Mouse (Mus musculus): ENCODE data around the gene Npas1. TPM values are rescaled to one million over a fixed set of nuclear protein-coding genes. Genes with fewer than 3 reads are reported as not detected.

Npas1 gene
- polyA plus RNA-seq (2012; ENCODE audit: insufficient read depth, insufficient read length, low replicate concordance, missing spikeins): not detected in 2 replicates

DNA sequence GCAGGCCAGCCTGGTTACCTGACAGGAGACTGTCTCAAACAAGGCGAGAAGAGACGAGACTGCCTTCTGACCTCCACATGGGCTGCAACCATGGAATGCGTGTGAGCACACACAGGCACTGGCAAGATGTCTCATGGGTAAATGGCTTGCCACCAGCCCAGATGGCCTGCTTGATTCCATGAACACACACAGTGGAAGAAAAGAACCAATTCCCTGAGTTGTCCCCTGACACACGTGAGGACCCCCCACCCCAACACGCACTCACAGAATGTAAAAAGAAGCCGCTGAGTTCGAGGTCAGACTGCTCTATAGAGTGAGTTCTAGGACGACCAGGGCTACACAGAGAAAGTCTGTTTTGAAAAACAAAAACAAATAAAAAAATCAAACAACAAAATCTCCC, at the start of gene Npas1:
Gene Npas1 (minus strand): TSS at position 101 of the 400 bp plus-strand sequence.
- Histone ChIP-seq H3K27ac (ENCODE audit: insufficient read depth, low read depth, low read length) (no peak within 1 kb of the TSS), H3K4me1 (ENCODE audit: control insufficient read depth, insufficient read depth, low read length) (peaks cover 17% of the 10 kb centered on the region), H3K4me3 (ENCODE audit: insufficient read depth, low read depth, low read length) (no peak within 1 kb of the TSS)
- TF ChIP-seq POLR2A (IDR thresholded peaks at IDR 0.05; ENCODE audit: insufficient read depth, low read depth, low read length) (no peak), CTCF (IDR thresholded peaks at IDR 0.05; ENCODE audit: insufficient read depth, low read depth, low read length) (no peak)
- 96% methylated on average over 8 of the region's 8 CpGs for WGBS

DNA sequence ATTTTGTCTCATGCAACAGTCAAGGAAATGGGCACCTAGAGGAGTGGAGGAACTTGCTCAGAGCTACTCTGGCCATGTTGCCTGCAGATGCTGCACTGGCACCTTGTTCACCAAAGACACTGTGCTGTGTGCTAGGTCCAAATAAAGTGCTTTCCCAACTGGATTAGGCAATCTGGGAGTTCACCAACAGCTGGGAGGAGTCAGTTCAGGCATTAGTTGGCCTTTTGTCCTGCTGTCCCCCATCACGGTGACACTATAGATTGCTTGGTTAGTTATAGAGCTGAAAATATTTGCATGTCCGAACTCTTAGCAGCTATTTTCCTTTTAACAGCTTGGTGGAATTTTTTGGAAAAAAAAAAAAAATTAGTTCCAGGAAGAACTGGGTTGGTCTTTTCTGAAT, 48.5 kb upstream of the Npas1 start:
- no peak overlapping the region for H3K4me3 ChIP-seq (ENCODE audit: insufficient read depth, low read depth, low read length)
- H3K27ac ChIP-seq (ENCODE audit: insufficient read depth, low read depth, low read length): no peak overlapping the region
- 83% methylated on average over 2 of the region's 2 CpGs for WGBS
- H3K4me1 ChIP-seq (ENCODE audit: control insufficient read depth, insufficient read depth, low read length): no peaks in the 10 kb centered on the region; the same call in 1 of the 2 replicates
- TF ChIP-seq CTCF (IDR thresholded peaks at IDR 0.05; ENCODE audit: insufficient read depth, low read depth, low read length) (no peak), POLR2A (IDR thresholded peaks at IDR 0.05; ENCODE audit: insufficient read depth, low read depth, low read length) (no peak)

DNA sequence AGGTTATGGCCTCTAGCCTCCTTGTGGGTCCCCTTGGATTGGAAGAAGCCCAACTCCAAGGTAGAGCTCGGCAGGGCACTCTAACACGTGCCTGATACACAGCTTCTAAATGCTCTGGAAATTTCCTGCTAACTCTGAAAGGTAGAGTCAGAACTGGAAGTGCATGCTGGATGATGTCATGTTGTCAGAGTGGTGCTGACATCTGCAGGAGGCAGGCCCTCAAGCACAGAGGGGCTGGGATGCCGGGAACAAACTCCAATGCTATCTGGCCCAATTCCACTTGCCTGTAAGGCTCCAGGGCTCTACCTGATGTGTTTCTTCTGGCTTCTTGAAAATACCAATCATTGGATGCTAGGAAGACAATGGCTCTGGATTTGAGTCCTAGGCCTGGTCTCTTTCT, 47.9 kb upstream of the Npas1 start:
- WGBS: 83% methylated on average over 3 of the region's 3 CpGs

DNA sequence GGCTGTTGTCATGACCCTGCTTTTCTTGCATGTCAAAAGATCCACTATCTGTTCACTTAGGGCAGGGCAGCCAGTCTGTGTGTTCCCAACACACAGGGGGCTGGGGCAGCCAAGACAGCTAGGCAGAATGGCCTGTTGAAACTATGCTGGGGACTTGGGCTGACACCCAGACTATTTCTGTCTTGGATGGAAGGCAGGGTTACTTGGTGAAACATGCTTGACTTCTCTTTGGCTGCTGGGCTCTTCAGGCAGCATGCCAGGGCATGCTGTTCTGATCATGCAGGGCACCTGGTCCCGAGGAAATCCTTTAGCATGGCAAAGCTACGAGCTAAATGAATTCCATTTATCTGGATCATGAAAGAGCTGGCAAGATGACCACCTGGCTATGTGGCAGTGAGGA, 46.8 kb upstream of the Npas1 start:
- H3K27ac ChIP-seq (ENCODE audit: insufficient read depth, low read depth, low read length): no peak overlapping the region
- WGBS: 47% methylated on average over 2 of the region's 2 CpGs
- no peak overlapping the region for H3K4me3 ChIP-seq (ENCODE audit: insufficient read depth, low read depth, low read length)
- no peaks in the 10 kb centered on the region; the same call in 1 of the 2 replicates for H3K4me1 ChIP-seq (ENCODE audit: control insufficient read depth, insufficient read depth, low read length)
- TF ChIP-seq CTCF (IDR thresholded peaks at IDR 0.05; ENCODE audit: insufficient read depth, low read depth, low read length) (no peak), POLR2A (IDR thresholded peaks at IDR 0.05; ENCODE audit: insufficient read depth, low read depth, low read length) (no peak)

More for the DNA sequence above, 47.9 kb upstream of the Npas1 start:
- Histone ChIP-seq H3K27ac (ENCODE audit: insufficient read depth, low read depth, low read length) (no peak overlapping the region), H3K4me1 (ENCODE audit: control insufficient read depth, insufficient read depth, low read length) (no peaks in the 10 kb centered on the region; the same call in 1 of the 2 replicates), H3K4me3 (ENCODE audit: insufficient read depth, low read depth, low read length) (no peak overlapping the region)
- TF ChIP-seq POLR2A (IDR thresholded peaks at IDR 0.05; ENCODE audit: insufficient read depth, low read depth, low read length) (no peak), CTCF (IDR thresholded peaks at IDR 0.05; ENCODE audit: insufficient read depth, low read depth, low read length) (no peak)

DNA sequence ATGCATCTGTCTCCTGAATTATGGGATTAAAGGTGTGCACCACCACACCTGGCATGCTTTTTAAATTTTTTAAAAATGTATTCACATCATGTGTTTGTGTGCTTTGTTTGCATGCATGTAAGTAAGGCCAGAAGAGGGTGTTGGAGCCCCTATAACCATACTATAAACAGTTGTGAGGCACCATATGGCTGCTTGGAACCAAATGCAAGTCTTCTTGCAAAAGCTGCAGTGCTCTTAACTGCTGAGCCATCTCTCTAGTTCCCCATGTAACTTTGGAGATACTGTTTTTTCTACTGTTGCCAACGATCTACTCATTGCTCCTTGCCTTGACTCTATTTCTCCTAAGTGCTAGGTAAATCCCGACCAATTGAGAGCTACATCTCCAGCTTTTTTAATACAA, 41.8 kb upstream of the Npas1 start:
- no peak overlapping the region for H3K4me3 ChIP-seq (ENCODE audit: insufficient read depth, low read depth, low read length)
- WGBS: 94% methylated on average over 2 of the region's 2 CpGs
- peaks cover 2% of the 10 kb centered on the region; the same call in 1 of the 2 replicates for H3K4me1 ChIP-seq (ENCODE audit: control insufficient read depth, insufficient read depth, low read length)
- no peak overlapping the region for H3K27ac ChIP-seq (ENCODE audit: insufficient read depth, low read depth, low read length)
- TF ChIP-seq POLR2A (IDR thresholded peaks at IDR 0.05; ENCODE audit: insufficient read depth, low read depth, low read length) (no peak), CTCF (IDR thresholded peaks at IDR 0.05; ENCODE audit: insufficient read depth, low read depth, low read length) (no peak)

DNA sequence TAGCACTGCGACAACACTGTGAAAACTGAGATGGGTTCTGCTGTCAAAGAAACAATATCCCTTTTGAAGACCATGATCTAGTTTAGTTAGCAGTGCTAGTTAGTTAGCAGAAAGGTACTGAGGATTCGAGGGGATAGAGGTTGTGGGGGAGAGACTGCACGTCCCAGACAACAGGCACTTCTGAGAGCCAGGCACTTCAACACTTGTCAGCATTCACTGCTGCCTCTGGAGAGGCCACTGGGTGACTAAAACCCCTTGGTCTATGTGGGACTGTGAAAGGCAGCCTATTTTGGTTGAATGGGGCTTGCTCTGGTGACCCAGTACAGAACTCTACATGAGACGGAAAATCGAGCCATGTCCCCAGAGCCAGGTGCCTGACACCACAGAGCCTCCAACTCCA, 39.7 kb upstream of the Npas1 start:
- no peak overlapping the region for H3K27ac ChIP-seq (ENCODE audit: insufficient read depth, low read depth, low read length)
- peaks cover 2% of the 10 kb centered on the region; the same call in 1 of the 2 replicates for H3K4me1 ChIP-seq (ENCODE audit: control insufficient read depth, insufficient read depth, low read length)
- TF ChIP-seq CTCF (IDR thresholded peaks at IDR 0.05; ENCODE audit: insufficient read depth, low read depth, low read length) (no peak), POLR2A (IDR thresholded peaks at IDR 0.05; ENCODE audit: insufficient read depth, low read depth, low read length) (no peak)
- no peak overlapping the region for H3K4me3 ChIP-seq (ENCODE audit: insufficient read depth, low read depth, low read length)
- WGBS: 90% methylated on average over 5 of the region's 5 CpGs

DNA sequence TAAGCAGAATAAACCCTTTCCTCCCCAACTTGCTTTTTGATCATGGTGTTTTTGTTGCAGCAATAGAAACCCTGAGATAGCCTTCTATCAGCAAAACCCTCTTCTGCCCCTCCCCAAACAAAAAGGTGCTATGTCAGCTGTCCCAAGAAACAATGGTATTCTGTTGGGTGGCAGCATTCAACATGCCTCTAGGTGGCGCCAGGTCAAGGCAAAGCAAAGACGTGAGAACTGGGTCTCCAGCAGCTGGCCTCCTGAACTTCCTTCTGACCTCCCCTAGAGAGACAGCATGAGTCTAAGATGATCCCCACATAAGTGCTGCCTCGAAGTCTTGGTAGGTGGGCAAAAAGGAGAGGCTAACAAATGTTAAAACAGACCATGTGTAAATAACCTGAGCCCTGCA, 29.8 kb upstream of the Npas1 start:
- H3K27ac ChIP-seq (ENCODE audit: insufficient read depth, low read depth, low read length): no peak overlapping the region
- WGBS: 19% methylated on average over 3 of the region's 3 CpGs

DNA sequence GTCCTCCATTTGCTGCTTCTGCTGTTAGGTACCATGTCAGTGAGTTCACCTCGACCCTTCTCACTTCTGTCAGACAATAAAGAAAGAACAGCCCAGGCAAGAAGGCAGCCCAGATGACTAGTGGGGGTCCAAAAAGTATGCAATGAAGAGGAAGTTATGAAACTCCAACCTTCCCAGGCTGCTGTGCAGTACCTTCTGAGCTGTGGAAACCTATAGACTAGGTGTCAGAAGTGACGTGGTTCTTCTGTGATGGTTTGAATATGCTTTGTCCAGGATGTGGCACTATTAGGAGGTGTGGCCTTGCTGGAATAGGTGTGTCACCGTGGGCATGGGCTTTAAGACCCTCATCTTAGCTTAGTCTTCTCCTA, 27.7 kb upstream of the Npas1 start:
- TF ChIP-seq CTCF (IDR thresholded peaks at IDR 0.05; ENCODE audit: insufficient read depth, low read depth, low read length) (no peak), POLR2A (IDR thresholded peaks at IDR 0.05; ENCODE audit: insufficient read depth, low read depth, low read length) (no peak)
- no peak overlapping the region for H3K4me3 ChIP-seq (ENCODE audit: insufficient read depth, low read depth, low read length)
- no peaks in the 10 kb centered on the region for H3K4me1 ChIP-seq (ENCODE audit: control insufficient read depth, insufficient read depth, low read length)
- WGBS: 90% methylated on average over 3 of the region's 3 CpGs
- no peak overlapping the region for H3K27ac ChIP-seq (ENCODE audit: insufficient read depth, low read depth, low read length)

More for the DNA sequence above, 29.8 kb upstream of the Npas1 start:
- Histone ChIP-seq H3K4me3 (ENCODE audit: insufficient read depth, low read depth, low read length) (no peak overlapping the region), H3K4me1 (ENCODE audit: control insufficient read depth, insufficient read depth, low read length) (no peaks in the 10 kb centered on the region)
- TF ChIP-seq POLR2A (IDR thresholded peaks at IDR 0.05; ENCODE audit: insufficient read depth, low read depth, low read length) (no peak), CTCF (IDR thresholded peaks at IDR 0.05; ENCODE audit: insufficient read depth, low read depth, low read length) (0 out of 2 replicates have a peak, but pooled peaks have one; percentile 28)

DNA sequence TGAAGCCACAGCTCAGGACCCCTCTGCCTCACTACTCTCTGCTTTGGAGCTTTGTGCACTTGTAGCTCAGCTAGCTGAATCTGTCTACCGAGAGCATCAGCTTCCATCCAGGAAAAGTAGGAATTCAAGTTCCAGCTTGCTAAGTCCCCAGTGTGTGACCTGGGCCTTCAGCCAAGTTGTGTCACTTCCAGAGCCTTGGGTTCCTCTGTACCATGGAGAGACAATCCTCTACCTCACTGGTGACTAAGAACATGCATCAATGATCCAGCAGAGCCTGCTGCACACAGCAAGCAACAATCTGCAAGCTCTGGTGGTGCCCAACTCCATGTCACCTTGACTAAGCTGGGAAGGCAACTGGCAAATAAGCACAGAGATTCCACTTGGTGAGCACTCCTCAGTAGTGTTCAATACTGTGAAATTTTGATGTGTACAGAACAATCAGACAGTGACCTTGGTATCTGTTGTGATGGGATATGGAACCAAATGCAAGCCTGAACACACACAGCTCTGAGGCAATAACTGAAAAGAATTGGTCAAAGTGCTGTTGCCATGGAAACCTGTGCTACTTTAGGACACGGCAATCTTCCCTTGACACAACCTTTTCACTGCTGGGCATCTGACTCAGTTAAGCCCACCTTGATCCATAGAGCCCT, 27.2 kb upstream of the Npas1 start:
- no peak overlapping the region for H3K4me3 ChIP-seq (ENCODE audit: insufficient read depth, low read depth, low read length)
- H3K4me1 ChIP-seq (ENCODE audit: control insufficient read depth, insufficient read depth, low read length): no peaks in the 10 kb centered on the region
- no peak overlapping the region for H3K27ac ChIP-seq (ENCODE audit: insufficient read depth, low read depth, low read length)
- 28% methylated on average over 2 of the region's 2 CpGs for WGBS
- TF ChIP-seq CTCF (IDR thresholded peaks at IDR 0.05; ENCODE audit: insufficient read depth, low read depth, low read length): no peak
- no peak for TF ChIP-seq POLR2A (IDR thresholded peaks at IDR 0.05; ENCODE audit: insufficient read depth, low read depth, low read length)

Measured in olfactory bulb, adult 2 months (tissue).